Mouse (Mus musculus): ENCODE data around the gene Fem1b. TPM values are rescaled to one million over a fixed set of nuclear protein-coding genes. Genes with fewer than 3 reads are reported as not detected.
"Not testable (repeated sequence)": the region's sequence is repeated elsewhere in the genome, so short reads cannot be mapped to it uniquely, and the experiment has no call there.

The Fem1b gene
- polyA plus RNA-seq, 1 experiment, result 9.1 TPM

DNA sequence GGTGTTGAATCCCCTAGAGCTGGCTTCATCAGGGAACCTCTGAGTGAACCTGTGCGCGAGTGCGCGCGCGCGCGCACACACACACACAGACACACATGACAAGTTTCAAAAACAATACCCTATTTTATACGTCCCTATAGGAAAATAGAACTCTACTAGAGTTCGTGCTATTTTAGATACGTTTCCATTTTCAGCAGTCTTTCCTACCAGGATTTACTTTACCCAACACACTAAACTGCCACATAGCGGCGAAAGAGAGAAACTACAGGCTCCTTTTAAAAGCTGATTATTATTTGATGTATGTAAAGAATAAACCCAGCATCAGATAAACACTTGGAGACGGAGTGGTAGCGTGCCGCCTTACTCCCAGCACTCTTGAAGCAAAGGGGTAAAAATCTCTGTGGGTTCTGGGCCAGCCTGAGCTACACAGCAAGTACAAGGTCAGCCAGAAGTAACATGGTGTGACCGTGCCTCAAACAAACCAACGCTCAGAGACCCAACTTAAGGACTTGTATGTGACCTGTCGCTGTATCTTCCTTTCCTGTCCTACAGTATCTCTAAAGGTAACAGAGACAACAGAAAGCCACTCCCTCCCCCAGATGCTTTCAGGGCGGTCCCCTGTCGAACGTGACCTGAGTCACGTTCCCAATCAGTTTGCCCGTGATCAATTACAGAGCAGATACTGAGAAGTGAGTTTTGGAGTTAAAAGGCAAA, 16.4 kb upstream of the Fem1b start:
- DNase-seq (ENCODE audit: low read depth), result no peak

DNA sequence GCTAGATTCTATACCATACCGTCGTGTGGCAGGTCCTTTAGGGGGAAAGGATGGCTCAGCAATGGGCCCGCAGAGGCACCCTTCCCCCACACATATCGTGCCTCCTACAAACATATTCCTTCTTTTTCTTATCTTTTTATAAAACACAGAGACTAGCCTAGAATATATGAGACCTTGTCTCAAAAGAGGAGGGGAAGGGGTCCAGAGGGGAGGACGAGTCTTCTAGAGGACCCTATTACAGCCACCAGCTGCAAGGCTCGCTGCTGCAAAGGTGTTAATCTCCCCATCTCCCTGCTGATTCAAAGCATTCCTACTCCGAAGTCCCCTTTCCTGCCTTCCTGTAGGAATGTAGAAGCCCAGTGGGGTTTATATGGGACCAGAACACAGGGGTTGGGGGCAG, 14.7 kb upstream of the Fem1b start:
- DNase-seq (ENCODE audit: low read depth), result no peak

DNA sequence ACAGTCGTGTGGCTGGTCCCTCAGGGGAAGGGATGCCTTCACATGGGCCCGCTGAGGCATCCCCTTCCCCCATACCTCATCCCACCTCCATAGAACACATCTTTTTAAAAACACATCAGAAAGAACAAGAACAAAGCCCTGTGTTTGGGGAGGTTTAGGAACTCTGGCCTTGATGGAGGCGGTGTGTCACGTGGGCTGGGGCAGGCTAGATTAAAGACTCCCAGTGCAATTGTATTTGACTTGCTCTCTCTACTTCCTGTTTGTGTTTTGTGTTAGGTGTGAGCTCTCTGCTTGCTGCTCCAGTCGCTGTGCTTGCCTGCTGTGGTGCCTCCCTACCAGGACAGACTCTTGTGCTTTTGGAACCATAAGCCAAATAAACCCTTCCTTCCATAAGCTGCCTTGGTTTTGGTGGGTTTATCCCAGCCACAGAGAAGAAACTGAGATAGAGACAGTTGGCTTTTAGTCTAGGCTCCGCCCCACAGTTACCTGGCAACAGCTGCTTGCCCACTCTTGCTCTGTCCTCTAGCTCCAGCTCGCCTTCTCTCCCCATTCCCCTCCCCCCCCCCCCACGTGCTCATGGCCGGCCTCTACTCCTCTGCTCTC, 14.2 kb upstream of the Fem1b start:
- no peak for DNase-seq (ENCODE audit: low read depth)

DNA sequence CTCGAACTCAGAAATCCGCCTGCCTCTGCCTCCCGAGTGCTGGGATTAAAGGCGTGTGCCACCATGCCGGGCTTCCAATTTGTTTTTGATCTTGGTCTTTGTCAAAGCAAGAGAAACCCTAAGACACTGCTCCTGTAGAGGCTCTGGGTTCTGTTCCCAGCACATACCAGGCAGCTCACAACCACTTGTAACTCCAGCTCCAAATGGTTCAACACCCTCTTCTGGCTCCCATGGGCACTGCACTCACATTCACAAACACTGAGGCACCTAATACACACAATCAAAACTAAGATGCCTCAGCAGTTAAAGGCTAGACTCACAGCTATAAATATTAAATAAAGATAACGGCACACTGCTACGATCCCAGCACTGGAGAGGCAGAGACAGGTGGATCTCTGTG, 10.1 kb upstream of the Fem1b start:
- no peak for DNase-seq (ENCODE audit: low read depth)

DNA sequence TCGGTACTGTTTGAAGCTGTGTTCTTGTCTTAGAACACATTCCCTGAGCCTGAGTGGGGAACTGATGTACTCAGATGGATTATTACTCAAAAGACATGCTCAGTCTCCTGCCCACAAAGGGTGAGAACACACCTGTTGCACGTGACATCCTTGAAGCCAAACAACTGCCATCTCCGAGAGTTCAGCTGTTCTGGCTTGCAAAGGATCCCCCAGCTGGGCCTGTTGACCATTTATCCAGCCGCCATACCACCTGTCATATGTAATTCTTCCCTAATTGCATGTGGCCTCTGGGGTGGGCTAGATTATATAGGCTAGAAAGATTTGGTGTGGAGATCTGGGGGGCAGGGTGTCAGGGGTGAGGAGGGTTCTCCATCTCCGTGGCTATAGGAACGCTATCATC, 9.1 kb upstream of the Fem1b start:
- DNase-seq (ENCODE audit: low read depth), result no peak

DNA sequence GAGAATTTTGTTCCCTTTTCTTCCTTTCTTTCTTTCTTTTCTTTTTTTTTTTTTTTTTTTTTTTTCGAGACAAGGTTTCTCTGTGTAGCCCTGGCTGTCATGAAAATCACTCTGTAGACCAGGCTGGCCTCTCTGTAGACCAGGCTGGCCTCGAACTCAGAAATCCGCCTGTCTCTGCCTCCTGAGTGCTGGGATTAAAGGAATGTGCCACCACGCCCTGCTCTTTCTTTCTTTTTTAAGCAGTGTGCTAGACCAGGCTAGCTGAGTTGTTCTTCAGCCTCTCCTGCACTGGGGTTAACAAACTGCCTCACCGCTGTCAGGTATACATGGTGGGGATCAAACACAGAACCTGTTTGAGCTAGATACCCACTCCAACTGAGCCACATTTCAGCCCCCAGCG, 8.2 kb upstream of the Fem1b start:
- not testable (repeated sequence) for DNase-seq (ENCODE audit: low read depth)

DNA sequence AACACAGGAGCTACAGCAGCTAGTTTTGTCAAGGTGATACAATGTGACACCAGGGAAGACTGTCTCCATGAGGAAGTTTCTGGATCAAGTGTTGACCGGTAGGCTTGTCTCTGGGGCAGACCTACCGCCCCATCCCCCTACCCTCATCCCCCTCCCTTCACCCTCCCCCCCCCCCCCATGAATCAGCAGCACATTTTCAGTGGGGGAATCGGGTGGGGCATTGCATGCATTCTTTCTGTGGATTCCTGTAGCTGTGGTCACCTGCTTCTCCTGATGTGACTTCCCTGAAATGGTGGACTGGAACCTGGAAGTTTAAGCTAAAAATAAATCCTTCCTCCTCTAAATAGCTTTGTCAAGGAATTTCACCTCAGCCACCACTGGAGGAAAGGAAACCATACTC, 7.8 kb upstream of the Fem1b start:
- no peak for DNase-seq (ENCODE audit: low read depth)

DNA sequence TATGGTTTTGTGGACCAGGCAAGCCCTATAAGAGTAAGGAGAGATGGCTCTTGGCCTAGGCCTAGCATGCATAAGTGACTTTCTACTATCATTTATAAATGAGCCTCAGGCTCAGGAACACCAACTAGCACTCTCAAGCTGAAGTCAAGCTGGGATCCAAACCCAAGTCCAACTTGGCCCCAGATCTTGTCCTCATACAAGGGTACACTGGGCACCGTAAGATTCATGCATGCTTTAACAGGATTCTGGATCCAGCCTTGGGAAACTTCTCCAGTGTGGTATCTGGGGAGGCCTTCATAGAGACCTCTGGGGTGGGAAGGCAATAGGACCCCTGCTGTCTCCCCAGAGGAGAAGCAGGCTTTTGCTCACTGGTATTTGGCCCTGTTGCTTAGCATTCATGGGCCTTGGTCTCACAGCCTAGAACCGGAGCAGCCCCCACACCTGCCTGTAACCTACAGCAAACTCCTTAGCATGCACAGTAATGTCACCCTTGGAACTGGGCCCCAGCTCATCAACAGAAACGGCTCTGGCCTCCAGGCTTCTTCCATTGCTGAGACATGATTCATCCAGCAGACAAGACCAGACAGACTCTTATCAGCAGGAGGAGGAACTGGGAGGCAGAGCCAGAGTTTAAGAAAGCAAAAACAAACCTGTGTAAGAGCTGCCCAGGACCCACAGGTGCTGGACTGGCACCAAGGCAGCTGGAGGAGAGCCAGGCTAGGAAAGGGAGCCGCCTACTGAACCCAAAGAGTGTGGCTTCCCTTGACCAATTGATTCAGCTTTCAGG, 6.3 kb upstream of the Fem1b start:
- peak; percentile 95 for DNase-seq (ENCODE audit: low read depth)

DNA sequence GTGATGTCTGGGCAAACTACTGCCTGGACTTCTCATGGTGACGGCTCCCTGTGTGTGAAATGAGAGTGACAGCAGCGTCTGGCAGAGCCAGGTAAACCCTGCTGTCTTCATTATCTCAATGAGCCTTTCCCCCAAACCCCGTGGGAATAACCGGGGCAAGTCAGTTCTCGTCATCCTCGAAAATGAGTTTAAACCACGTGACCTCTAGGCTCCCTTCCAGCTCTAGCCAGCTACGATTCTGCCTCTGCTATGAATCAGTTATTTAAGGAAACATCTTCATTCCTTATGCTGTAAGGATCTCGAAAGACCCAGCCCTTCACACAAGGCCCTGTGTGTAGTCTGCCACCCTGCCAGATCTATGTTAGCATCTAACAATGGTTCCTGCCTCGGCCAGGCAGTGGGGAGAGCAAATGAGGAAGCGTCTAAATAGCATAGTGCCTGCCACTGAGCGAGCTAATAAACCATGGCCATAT, 5.4 kb upstream of the Fem1b start:
- no peak for DNase-seq (ENCODE audit: low read depth)

DNA sequence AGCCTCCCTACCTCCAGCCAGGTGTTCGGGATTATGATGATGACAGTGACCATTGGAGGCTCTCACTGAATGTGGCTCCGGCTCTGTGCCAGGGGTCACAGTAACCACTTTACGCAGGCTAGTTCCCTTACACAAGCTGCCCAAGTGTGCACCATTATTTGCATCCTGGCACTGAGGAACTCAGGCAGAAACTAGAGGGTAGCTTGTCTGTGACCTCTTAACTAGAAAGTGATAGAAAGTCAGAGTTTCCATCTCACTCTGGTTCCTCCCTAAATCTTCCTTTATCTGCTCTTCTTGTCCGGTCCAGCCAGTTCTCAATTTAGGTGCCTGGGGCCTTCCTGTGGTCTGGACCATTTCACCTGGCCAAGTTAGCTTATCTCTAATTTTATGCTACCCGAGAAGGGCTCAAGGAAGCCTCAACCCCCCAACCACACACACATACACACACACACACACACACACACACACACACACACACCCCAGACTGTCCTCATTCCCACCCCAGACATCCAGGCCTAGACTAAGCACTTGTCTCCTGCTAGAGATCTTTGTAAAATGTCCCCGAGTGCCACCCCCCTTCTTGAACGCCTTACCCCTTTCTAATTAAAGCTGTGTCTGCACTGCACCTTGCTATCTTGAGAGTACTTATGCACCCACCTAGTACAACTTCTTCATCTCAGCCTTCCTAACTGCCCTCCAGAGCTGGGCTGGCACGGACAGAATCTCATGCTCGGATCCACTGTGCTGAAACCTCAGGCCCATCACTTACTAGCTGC, 4.8 kb upstream of the Fem1b start:
- no peak for DNase-seq (ENCODE audit: low read depth)

DNA sequence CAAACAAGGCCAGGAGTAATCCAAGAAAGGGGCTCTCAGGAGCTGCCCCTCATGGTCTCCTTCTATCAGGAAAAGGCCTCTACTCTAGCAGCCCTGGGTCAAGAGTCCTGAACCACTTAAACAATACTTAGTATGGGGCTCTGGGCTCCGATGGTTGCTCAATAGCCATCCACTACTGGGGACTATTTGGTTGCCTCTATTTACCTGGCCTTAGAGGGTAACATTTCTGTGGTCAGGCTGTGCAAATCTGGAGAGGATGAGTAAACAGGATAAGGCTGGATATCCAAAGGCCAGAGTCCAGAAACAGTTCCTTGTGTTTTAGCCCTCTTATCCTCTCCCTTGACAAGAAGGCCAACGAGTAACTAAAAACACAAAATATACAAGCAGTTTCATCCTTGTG, 3.0 kb upstream of the Fem1b start:
- no peak for DNase-seq (ENCODE audit: low read depth)

DNA sequence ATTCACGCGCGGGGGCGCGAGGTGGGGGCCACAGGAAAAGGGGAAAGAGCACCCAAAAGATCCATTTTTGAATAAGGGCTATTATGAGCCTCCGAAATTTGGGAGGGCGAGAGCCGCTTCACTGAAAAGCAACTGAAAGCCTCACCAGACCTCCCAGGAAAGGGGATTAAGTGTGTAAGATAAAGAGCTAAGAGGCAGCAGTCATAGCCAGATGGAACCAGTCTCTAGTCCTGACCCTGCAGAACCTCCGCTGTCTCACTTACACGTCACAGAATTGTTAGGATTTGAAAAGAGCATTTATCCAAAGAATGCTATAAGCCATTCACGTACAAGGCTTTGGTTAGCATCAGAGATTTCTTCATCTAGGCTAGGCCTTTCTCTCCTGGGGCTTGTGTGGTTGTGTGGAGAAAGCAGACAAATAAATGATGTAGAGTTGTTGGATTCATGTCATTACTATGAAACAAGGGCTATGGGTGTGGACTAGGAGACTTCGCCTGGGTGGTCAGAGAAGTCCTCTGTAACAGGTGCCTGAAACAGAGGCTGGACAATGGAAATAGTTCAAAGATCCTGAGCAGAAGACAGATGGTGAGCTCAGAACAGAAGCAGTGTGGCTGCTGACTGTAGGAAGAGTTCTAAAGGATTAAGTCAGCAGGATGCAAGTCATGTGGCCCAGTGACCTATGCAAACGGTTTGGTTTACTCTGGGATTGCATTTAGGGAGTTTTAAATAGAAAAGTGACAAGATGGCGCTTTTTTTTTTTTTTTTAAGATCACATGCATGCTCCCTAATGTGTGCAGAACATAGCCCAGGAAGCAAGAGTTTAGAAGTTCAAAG, 699 bp upstream of the Fem1b start:
- no peak for DNase-seq (ENCODE audit: low read depth)

DNA sequence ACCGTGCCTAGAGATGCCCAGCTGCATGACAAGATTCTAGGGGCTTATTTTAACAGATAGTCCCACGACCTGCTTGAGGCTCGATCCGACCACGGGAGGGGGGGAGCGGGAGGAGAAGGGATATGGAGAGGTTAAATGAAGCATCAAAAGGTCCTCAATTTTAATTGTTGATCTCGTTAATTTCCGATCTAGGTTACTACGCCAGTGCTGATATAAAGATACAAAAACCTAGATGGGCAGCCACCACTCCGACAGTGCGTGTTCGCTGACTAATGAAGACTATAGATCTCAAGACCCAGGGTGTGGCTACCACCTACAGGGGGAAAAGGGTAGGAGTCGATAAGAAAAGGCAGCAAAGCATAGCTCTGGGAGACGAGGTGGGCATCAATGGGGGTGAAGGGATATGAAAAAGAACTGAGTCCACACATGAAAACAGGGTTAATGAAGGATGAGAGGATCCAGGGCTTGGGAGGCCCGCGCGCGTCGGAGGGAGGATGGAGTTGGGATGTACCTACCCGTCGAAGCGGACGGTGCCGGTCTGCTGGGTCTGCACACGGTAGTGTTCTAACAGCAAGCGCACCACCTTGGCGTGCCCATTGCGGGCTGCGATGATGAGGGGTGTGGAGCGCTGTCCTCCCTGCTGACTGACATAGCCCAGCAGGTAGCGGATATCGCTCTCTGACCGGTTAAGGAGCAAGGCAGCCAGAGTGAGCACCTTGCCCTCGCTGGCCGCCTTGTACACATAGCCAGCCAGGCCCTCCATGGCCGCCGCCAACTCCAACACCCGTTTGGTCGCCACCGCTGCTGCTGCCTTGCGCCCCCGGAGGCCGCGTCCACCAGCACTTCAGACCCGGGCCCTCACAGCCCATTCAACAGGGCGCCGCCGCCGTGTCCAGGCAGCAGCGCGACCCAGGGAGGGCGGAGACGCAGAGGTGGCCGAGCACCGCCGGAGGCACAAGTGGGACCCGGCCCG, 905 bp downstream of the Fem1b start:
- no peak for DNase-seq (ENCODE audit: low read depth)

DNA sequence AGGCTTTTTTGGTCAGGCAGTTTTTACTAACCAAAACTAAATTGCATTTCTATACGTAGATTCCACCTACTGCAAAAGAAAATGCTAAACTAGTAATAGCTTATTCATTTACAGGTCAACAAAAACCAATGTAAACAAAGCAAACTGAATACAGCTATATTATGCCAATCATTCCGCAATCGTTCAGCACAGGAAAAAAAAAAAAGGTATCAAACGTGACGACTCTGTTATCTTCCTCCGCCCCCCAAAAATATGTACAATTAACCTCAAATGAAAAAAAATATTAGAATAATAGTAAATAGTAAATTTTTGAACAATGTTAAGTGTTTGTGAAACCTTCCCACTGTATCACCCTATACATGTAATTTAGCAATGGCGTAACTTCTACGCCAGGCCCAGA, 1.6 kb downstream of the Fem1b start:
- DNase-seq (ENCODE audit: low read depth), result no peak

DNA sequence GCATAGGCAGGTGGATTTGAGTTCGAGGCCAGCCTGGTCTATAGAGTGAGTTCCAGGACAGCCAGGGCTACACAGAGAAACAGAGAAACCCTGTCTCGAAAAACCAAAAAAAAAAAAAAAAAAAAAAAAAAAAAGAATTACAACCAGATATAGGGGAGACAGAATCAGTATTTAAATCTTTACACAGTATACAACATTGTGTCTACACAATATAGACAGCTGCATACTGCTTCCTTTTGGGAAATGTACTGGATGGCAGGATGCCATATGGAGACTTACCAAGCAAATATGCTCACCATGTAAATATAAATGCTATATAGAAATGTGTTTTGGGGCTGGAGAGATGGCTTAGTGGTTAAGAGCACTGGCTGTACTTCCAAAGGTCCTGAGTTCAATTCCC, 12.5 kb downstream of the Fem1b start:
- DNase-seq (ENCODE audit: low read depth), result not testable (repeated sequence)

DNA sequence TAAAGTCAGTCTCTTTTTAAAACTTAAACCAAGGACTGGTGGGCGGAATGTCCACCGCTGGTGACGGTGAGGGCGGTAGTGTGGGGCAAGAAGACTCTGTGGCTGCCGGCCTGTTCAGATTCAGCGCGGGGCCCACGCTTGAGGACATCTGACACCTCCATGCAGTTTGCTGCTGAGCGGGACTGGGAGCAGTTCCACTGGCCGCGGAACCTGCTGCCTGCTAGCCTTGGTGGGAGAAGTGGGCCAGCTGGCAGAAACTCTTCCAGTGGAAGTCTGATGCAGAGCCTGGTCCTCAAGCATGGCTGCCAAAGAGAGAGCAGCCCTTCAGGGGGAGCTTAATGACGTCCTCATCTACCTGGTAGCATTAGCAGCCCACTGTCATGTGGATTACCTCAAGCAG, 21.9 kb downstream of the Fem1b start:
- no peak for DNase-seq (ENCODE audit: low read depth)

DNA sequence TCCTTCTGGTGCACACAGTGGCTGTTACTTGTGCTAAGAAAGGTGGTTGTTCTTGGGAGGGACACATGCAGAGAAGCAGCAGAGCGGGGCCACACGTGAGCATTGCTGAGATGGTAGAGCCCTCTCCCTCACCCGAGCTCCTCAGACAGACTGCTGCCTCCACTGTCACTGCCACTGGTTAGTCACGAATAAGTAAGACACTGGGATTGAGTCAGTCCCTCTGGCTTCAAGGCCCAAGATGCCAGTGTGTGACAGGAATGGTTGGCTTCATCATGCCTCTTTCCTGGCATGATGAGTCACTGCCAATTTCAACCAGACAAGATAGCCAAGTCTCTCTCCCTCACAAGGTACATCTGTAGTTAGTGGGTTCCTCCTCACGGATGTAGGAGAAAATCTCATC, 25.0 kb downstream of the Fem1b start:
- no peak for DNase-seq (ENCODE audit: low read depth)

DNA sequence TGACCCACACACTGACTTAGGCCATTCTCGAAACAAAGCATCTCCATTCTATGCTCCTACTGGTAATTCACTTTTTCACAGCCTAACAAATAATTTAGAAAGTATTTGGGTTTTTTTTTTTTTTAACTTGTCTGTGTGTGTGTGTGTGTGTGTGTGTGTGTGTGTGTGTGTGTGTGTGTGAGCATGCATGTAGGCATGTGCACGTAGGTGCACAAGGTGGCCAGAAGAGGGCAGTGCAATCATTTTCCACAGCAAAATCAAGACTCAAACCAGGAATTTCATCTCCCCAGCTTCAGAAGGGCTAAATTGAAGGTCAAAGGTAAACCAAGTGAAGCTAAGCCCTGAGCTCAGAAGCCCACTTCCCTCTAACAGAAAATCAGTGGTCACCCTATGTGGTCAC, 27.5 kb downstream of the Fem1b start:
- DNase-seq (ENCODE audit: low read depth), result no peak

DNA sequence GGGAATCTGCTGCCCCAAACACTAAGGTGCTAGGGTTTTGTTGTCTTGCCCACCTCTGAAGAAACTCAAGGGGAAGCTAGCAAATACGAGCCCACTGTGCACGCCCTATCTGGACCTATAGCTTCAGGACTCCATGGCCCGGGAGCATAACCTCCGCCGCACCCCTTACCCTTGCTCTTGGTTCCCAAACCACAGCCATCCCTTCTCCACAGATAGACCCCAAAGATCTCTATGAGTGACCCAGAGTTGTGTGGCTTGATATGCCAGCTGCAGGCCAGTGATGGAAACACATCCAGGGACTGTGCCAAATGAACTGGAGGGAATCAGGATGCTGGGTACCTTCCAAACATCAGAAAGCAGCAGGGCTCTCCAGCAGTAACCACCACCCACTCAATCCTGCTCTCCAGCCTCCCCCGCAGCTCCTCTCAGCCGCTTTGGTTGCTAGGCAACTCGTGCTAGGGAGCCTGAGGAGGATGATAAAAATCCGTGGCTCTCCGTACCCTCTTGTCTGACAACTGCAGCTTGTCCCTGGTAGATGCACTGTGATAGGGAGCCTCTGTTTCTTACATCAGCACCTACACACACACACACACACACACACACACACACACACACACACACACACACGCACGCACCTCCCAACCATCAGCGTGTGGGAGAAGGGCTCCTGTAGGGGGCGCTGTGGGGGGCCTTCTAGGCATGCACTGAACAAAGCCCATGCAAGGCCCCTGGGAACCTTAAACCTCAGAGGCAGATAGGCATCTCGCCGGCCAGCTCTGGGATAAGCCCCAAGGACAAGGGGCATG, 28.6 kb downstream of the Fem1b start:
- no peak for DNase-seq (ENCODE audit: low read depth)
